Mouse (Mus musculus): ENCODE data around the gene Bicd2.

The Bicd2 gene

DNA sequence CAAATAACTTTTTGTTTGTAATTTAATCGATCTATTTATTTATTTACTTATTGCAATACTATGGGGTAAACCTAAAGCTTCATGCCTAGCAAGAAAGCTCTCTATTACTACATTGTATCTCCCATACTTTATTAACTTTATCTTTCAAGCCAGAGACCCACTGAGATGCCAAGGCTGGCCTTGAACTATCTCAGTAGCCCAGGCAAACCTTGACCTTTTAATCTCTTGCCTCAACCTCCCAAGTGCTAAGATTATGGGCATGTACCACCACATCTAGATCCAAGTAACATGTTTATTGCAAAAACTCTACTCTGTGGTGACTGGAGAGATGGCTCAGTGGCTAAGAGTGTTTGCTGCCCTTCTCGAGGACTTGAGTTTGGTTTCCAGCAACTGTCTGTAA, 8.1 kb upstream of the Bicd2 start:
- TF ChIP-seq POU5F1 (IDR thresholded peaks at IDR 0.05; ENCODE audit: borderline replicate concordance, low read length) (no peak), CTCF (conservative IDR thresholded peaks at IDR 0.05; ENCODE audit: low read length) (no peak), NANOG (IDR thresholded peaks at IDR 0.05; ENCODE audit: borderline replicate concordance, low read length) (no peak)

DNA sequence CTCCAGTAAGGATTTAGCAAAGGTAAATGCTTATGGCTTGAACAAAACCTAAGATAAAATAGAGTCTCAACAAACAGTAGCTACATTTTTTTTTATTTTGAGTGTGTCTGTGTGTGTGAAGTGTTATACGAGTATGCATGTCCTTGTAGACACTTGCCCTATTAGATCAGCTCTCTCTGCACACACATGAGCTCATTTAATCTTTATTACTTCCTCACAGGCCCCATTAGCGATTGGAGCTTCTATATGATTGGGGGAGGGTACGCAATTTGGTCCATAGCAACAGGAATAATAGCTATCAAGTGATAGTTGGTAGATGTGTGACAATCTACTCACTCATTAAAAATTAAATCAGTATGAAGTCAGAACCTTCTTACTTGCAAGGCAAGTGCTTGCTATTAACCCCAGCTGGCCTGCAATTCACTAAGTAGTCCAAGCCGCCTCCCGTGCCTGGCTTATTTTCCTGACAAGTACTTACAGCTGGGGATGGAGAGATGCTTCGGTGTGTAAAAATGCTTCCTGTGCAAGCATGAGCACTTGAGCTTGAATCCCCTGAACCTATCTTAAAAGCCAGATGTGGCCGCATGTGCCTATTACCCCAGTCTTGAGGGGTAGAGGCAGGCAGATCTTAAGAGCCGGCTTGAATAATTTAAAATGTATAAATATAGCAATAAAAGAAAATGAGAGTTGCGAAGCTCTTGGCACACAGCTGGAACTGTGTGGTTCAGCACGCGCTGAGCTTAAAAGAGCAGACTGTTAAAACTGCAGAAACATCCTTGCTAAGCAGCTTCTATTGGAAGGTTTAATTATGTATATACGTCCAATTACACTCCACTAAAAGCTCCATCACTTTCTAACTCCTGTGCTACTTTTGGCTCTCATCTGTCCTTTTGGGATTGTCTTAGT, 6.1 kb upstream of the Bicd2 start:
- peaks cover under 1% of the 10 kb centered on the region; the same call in 1 of the 2 replicates for H3K4me1 ChIP-seq (replicated peaks; ENCODE audit: low read depth, low read length)
- H3K9me3 ChIP-seq (ENCODE audit: low read length) = no peaks in the 10 kb centered on the region
- no peaks in the 10 kb centered on the region; the same call in 1 of the 2 replicates for H3K27me3 ChIP-seq (ENCODE audit: insufficient read depth, low read length)
- H3K4me3 ChIP-seq (replicated peaks; ENCODE audit: low read length) = no peak overlapping the region
- no peak for TF ChIP-seq NANOG (IDR thresholded peaks at IDR 0.05; ENCODE audit: borderline replicate concordance, low read length)
- TF ChIP-seq CTCF (conservative IDR thresholded peaks at IDR 0.05; ENCODE audit: low read length) = no peak
- no peak for TF ChIP-seq POU5F1 (IDR thresholded peaks at IDR 0.05; ENCODE audit: borderline replicate concordance, low read length)
- H3K36me3 ChIP-seq (ENCODE audit: insufficient read depth, low read length) = no peaks in the 10 kb centered on the region

More for the DNA sequence above, 8.1 kb upstream of the Bicd2 start:
- no peaks in the 10 kb centered on the region for H3K36me3 ChIP-seq (ENCODE audit: insufficient read depth, low read length)
- H3K4me1 ChIP-seq (replicated peaks; ENCODE audit: low read depth, low read length) = no peaks in the 10 kb centered on the region
- H3K27me3 ChIP-seq (ENCODE audit: insufficient read depth, low read length) = no peaks in the 10 kb centered on the region; the same call in 1 of the 2 replicates
- H3K4me3 ChIP-seq (replicated peaks; ENCODE audit: low read length) = no peak overlapping the region
- no peaks in the 10 kb centered on the region for H3K9me3 ChIP-seq (ENCODE audit: low read length)

DNA sequence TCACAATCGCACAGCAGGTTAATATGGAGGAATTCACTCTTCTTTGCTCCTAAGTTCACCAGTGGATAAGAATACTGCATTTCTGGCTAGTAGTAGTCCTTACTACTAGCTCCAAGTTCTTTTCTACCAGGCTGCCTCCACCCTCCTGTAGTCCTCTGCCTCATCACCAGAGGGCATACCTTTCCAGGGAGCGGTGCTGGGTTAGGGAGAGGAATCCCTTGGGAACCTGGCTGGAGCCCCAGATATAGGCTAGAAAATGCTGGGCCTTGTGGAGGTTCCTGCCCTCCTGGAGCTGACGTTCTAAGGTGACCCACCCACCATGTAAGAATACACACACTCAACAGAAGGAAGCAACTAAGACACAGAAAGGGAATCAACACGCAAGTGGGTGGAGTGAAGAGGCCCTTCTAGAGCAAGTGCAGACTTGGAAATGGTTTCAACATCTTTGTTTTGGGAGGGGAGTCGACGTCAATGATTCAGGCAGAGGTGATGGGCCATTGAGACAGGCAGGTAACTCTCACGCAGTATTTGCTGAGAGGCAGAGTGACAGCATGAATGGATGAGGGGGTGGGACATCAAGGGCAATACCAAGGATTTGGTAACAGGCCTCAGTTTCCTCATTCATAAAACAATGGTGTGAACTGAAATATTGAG, 2.4 kb upstream of the Bicd2 start:
- TF ChIP-seq CTCF (conservative IDR thresholded peaks at IDR 0.05; ENCODE audit: low read length) (peak; percentile 40), NANOG (IDR thresholded peaks at IDR 0.05; ENCODE audit: borderline replicate concordance, low read length) (no peak), POU5F1 (IDR thresholded peaks at IDR 0.05; ENCODE audit: borderline replicate concordance, low read length) (no peak)
- peaks cover 23% of the 10 kb centered on the region for H3K4me1 ChIP-seq (replicated peaks; ENCODE audit: low read depth, low read length)
- no peak overlapping the region for H3K4me3 ChIP-seq (replicated peaks; ENCODE audit: low read length)
- no peaks in the 10 kb centered on the region for H3K9me3 ChIP-seq (ENCODE audit: low read length)
- no peaks in the 10 kb centered on the region; the same call in 1 of the 2 replicates for H3K36me3 ChIP-seq (ENCODE audit: insufficient read depth, low read length)
- no peaks in the 10 kb centered on the region; the same call in 1 of the 2 replicates for H3K27me3 ChIP-seq (ENCODE audit: insufficient read depth, low read length)

DNA sequence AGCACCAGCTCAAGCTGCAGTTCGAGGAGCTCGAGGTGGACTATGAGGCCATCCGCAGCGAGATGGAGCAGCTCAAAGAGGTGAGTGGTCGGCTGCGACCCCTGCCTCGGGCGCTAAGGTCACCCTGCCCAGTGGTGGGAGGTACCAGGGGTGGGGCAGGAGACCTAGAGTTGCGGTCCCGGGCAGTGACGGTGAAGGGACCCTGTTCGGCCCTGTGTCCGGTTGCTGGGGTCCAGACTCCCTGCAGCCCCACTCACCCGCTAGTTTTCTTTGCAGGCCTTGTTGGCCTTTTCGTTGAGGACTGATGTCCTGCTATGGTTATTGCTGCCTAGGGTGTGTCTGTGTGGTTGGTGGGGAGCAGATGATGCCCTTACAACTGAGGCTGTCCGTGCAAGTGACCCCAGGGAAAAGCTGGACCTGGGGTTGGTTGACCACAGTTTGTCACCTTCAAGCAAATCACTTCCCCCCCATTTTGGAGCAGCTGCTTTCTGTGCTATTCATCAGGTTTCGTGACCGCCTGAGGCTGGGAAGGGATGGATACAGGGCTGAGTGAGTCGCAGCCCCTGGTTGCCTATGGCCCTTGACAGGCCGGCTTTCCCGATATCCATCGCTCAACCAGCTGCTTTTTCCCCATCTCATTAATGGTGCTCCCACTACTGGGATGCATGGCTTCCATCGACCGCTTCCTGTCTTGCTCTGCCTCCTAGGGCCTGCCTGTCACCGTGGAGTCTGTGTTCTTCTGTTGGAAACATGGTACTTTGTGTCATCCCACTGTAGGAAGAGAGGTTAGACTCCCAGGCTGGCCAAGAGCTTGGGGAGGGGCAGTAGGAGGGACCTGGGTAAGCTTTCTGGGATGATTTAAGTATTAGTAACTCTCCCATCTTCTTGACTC, 692 bp downstream of the Bicd2 start:
- Histone ChIP-seq H3K9me3 (ENCODE audit: low read length) (no peaks in the 10 kb centered on the region), H3K27me3 (ENCODE audit: insufficient read depth, low read length) (no peaks in the 10 kb centered on the region), H3K4me3 (replicated peaks; ENCODE audit: low read length) (peak overlapping the region; percentile 98), H3K4me1 (replicated peaks; ENCODE audit: low read depth, low read length) (peaks cover 23% of the 10 kb centered on the region), H3K36me3 (ENCODE audit: insufficient read depth, low read length) (peaks cover 8% of the 10 kb centered on the region; the same call in 1 of the 2 replicates)
- TF ChIP-seq POU5F1 (IDR thresholded peaks at IDR 0.05; ENCODE audit: borderline replicate concordance, low read length) (no peak), NANOG (IDR thresholded peaks at IDR 0.05; ENCODE audit: borderline replicate concordance, low read length) (no peak), CTCF (conservative IDR thresholded peaks at IDR 0.05; ENCODE audit: low read length) (no peak)

DNA sequence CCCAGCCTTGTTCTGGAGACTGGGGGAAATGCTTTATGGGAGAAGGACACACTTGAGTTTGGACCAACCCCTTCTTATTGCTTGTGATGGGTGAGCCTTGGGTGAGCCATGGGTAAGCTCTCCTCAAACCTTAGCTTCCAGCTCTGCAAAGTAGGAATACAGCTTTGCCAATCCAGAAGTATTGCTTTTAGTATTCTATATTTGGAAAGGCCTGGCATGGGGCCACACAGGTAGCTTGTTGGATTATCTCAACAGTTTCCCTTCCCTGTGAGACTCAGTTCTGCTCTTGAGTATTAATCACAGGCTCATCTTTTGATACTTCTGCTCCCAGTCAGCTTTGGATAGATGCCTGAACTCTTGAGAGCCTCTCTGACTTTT, 1.3 kb downstream of the Bicd2 start:
- Histone ChIP-seq H3K4me1 (replicated peaks; ENCODE audit: low read depth, low read length) (peaks cover 23% of the 10 kb centered on the region), H3K36me3 (ENCODE audit: insufficient read depth, low read length) (peaks cover 8% of the 10 kb centered on the region; the same call in 1 of the 2 replicates), H3K9me3 (ENCODE audit: low read length) (no peaks in the 10 kb centered on the region), H3K4me3 (replicated peaks; ENCODE audit: low read length) (peak overlapping the region; percentile 98), H3K27me3 (ENCODE audit: insufficient read depth, low read length) (no peaks in the 10 kb centered on the region)
- TF ChIP-seq NANOG (IDR thresholded peaks at IDR 0.05; ENCODE audit: borderline replicate concordance, low read length) (no peak), POU5F1 (IDR thresholded peaks at IDR 0.05; ENCODE audit: borderline replicate concordance, low read length) (no peak), CTCF (conservative IDR thresholded peaks at IDR 0.05; ENCODE audit: low read length) (no peak)

DNA sequence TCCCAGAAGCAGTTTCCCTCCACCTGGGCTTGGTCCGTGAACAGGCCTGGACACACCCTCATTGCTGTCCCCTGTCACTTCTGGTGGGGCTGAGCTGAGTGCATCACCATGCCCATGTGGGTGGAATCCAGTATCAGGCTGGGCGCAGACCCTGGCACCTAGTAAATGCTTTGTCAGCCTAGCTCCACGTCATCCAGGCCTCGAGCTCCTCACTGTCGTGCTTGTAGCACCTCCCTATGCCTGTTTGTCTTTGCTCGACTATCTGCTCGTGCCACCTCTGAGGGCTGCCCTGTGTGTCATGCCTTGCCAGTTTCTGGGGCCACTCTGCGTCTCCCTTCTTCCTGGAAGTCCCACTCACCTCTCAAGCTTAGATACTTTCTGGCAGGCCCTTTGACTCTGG, 3.2 kb downstream of the Bicd2 start:
- no peak overlapping the region for H3K4me3 ChIP-seq (replicated peaks; ENCODE audit: low read length)
- no peaks in the 10 kb centered on the region for H3K27me3 ChIP-seq (ENCODE audit: insufficient read depth, low read length)
- peaks cover 23% of the 10 kb centered on the region for H3K4me1 ChIP-seq (replicated peaks; ENCODE audit: low read depth, low read length)
- peaks cover 10% of the 10 kb centered on the region; the same call in 1 of the 2 replicates for H3K36me3 ChIP-seq (ENCODE audit: insufficient read depth, low read length)
- TF ChIP-seq CTCF (conservative IDR thresholded peaks at IDR 0.05; ENCODE audit: low read length) = no peak
- no peak for TF ChIP-seq NANOG (IDR thresholded peaks at IDR 0.05; ENCODE audit: borderline replicate concordance, low read length)
- no peak for TF ChIP-seq POU5F1 (IDR thresholded peaks at IDR 0.05; ENCODE audit: borderline replicate concordance, low read length)
- H3K9me3 ChIP-seq (ENCODE audit: low read length) = no peaks in the 10 kb centered on the region

DNA sequence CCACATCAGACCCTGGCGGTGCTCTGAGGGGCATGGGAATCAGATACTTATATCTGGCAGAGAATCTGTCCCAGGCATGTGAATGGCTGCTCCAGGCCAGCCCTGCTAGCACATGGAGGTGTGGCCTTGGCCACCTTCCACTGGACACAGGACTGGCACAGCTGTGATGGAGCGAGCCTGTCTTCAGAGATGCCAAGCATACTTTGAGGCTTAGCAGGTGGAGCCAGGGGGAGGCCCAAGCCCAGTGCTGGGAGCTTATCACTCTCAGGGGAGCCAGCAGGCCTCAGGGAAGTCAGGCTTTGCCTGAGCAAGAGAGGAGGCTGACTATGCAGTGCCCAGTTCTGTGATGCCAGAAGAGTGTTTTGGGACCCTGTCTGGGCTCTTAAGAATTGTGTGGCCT, 4.1 kb downstream of the Bicd2 start:
- no peaks in the 10 kb centered on the region for H3K27me3 ChIP-seq (ENCODE audit: insufficient read depth, low read length)
- H3K4me3 ChIP-seq (replicated peaks; ENCODE audit: low read length) = no peak overlapping the region
- H3K9me3 ChIP-seq (ENCODE audit: low read length) = no peaks in the 10 kb centered on the region
- peaks cover 10% of the 10 kb centered on the region; the same call in 1 of the 2 replicates for H3K36me3 ChIP-seq (ENCODE audit: insufficient read depth, low read length)
- peaks cover 21% of the 10 kb centered on the region for H3K4me1 ChIP-seq (replicated peaks; ENCODE audit: low read depth, low read length)
- TF ChIP-seq NANOG (IDR thresholded peaks at IDR 0.05; ENCODE audit: borderline replicate concordance, low read length) = no peak
- no peak for TF ChIP-seq POU5F1 (IDR thresholded peaks at IDR 0.05; ENCODE audit: borderline replicate concordance, low read length)
- TF ChIP-seq CTCF (conservative IDR thresholded peaks at IDR 0.05; ENCODE audit: low read length) = no peak
